Mouse (Mus musculus) stomach, embryonic 14.5 days (tissue): ENCODE data around the gene Pih1d1. TPM values are rescaled to one million over a fixed set of nuclear protein-coding genes. Genes with fewer than 3 reads are reported as not detected.

Experiments used
- ATAC-seq: fragments of 200-750 bp; cut with Nextera tagmentation; 2 replicates; pipeline ENCODE4 v1.8.0; 2017; ENCODE audit warnings: low read depth, moderate TSS enrichment; ENCODE audit not compliant: insufficient number of reproducible peaks, insufficient read depth, low FRiP score
- H3K27ac ChIP-seq: fragments of 300-500 bp; sonication (generic); 2 replicates; pipeline ENCODE4 v1.5.1; 2014; ENCODE audit warnings: mild to moderate bottlenecking, low read length, moderate library complexity, mixed read lengths
- H3K27me3 ChIP-seq: fragments of 300-500 bp; sonication (generic); 2 replicates; pipeline ENCODE4 v1.6.1; 2014; ENCODE audit warnings: low read length, control low read depth, mixed read lengths; ENCODE audit not compliant: control insufficient read depth, insufficient read depth
- H3K36me3 ChIP-seq: fragments of 300-500 bp; sonication (generic); 2 replicates; pipeline ENCODE4 v1.6.1; 2014; ENCODE audit warnings: mild to moderate bottlenecking, control low read depth, low read length, moderate library complexity, mixed read lengths; ENCODE audit not compliant: control insufficient read depth, insufficient read depth
- H3K4me1 ChIP-seq: fragments of 300-500 bp; sonication (generic); 2 replicates; pipeline ENCODE4 v1.6.1; 2014; ENCODE audit warnings: low read length, control low read depth, mixed read lengths; ENCODE audit not compliant: control insufficient read depth, insufficient read depth
- H3K4me2 ChIP-seq: fragments of 300-500 bp; sonication (generic); replicated peaks from 2 replicates; pipeline ENCODE4 v1.6.1; 2014; ENCODE audit warnings: low read depth, low read length, control low read depth
- H3K4me3 ChIP-seq: fragments of 300-500 bp; sonication (generic); 2 replicates; pipeline ENCODE4 v1.5.1; 2014; ENCODE audit warnings: low read depth, low read length, control low read depth
- H3K9ac ChIP-seq: fragments of 300-500 bp; sonication (generic); replicated peaks from 2 replicates; pipeline ENCODE4 v1.6.1; 2014; ENCODE audit warnings: low read depth, mild to moderate bottlenecking, control low read depth, low read length, moderate library complexity, mixed read lengths
- H3K9me3 ChIP-seq: fragments of 300-500 bp; sonication (generic); 2 replicates; pipeline ENCODE4 v1.6.1; 2016; ENCODE audit warnings: low read depth, low read length, control low read depth; ENCODE audit not compliant: control insufficient read depth
- WGBS: fragments of 180-500 bp; shearing (Covaris S2); extraction: QIAGEN DNeasy Blood & Tissue Kit; methylation state at CpG from one replicate; pipeline ENCODE4 v1.1.7; 2014; 5-methylcytosine and 5-hydroxymethylcytosine counted together
- polyA plus RNA-seq: library from polyadenylated mRNA; unstranded; fragments of >200 nt; fragmentation: Nextera tagmentation; extraction: Ambion mirVana; gene quantifications from 2 replicates; pipeline ENCODE4 v1.2.1, GENCODE M21; 2014

Pih1d1 gene
- polyA plus RNA-seq, 1 experiment from 2014 or later: 114 TPM

GRCm38 (mm10) chr7:45155590-45155989 lies 1.5 kb downstream of the Pih1d1 start:
- Histone ChIP-seq H3K27me3 (no peaks in the 10 kb centered on the region), H3K4me3 (no peak overlapping the region), H3K4me2 (no peak overlapping the region), H3K4me1 (peaks cover 23% of the 10 kb centered on the region; the same call in 1 of the 2 replicates), H3K9me3 (no peaks in the 10 kb centered on the region), H3K9ac (no peak overlapping the region), H3K27ac (no peak overlapping the region), H3K36me3 (peaks cover 18% of the 10 kb centered on the region)
- WGBS: 83% methylated on average over 9 of the region's 9 CpGs
- ATAC-seq: no peak

- H3K27ac ChIP-seq: no peak overlapping the region
- ATAC-seq: no peak
- no peak overlapping the region for H3K4me3 ChIP-seq
- H3K27me3 ChIP-seq: no peaks in the 10 kb centered on the region
- H3K4me1 ChIP-seq: peaks cover 17% of the 10 kb centered on the region; the same call in 1 of the 2 replicates
- H3K9ac ChIP-seq: no peak overlapping the region
- no peaks in the 10 kb centered on the region for H3K9me3 ChIP-seq
- peaks cover 18% of the 10 kb centered on the region for H3K36me3 ChIP-seq
- H3K4me2 ChIP-seq: no peak overlapping the region
- WGBS: 95% methylated on average over 15 of the region's 15 CpGs
Observed at GRCm38 (mm10) chr7:45156206-45156605, 2.1 kb downstream of the Pih1d1 start.

GRCm38 (mm10) chr7:45157459-45157858 lies 3.4 kb downstream of the Pih1d1 start:
- no peak overlapping the region for H3K27ac ChIP-seq
- H3K4me3 ChIP-seq: no peak overlapping the region
- H3K4me2 ChIP-seq: no peak overlapping the region
- H3K27me3 ChIP-seq: peaks cover under 1% of the 10 kb centered on the region; the same call in 1 of the 2 replicates
- peaks cover 7% of the 10 kb centered on the region; the same call in 1 of the 2 replicates for H3K4me1 ChIP-seq
- no peaks in the 10 kb centered on the region for H3K9me3 ChIP-seq
- H3K9ac ChIP-seq: no peak overlapping the region
- ATAC-seq: no peak
- H3K36me3 ChIP-seq: peaks cover 18% of the 10 kb centered on the region
- 87% methylated on average over 14 of the region's 14 CpGs for WGBS

- Histone ChIP-seq H3K27ac (no peak overlapping the region), H3K36me3 (peaks cover 18% of the 10 kb centered on the region), H3K9me3 (no peaks in the 10 kb centered on the region), H3K4me2 (no peak overlapping the region), H3K27me3 (peaks cover 9% of the 10 kb centered on the region), H3K4me1 (peaks cover 8% of the 10 kb centered on the region; the same call in 1 of the 2 replicates), H3K4me3 (no peak overlapping the region), H3K9ac (no peak overlapping the region)
- no peak for ATAC-seq
- whole genome bisulfite sequencing: 90% methylated on average over 6 of the region's 6 CpGs
Observed at GRCm38 (mm10) chr7:45158991-45159390, 4.9 kb downstream of the Pih1d1 start.

- H3K27ac ChIP-seq: no peak overlapping the region
- H3K9me3 ChIP-seq: no peaks in the 10 kb centered on the region
- no peak overlapping the region for H3K4me2 ChIP-seq
- H3K4me3 ChIP-seq: no peak overlapping the region
- peaks cover 18% of the 10 kb centered on the region for H3K36me3 ChIP-seq
- H3K9ac ChIP-seq: no peak overlapping the region
- WGBS: 88% methylated on average over 6 of the region's 6 CpGs
- H3K27me3 ChIP-seq: peaks cover 22% of the 10 kb centered on the region
- no peak for ATAC-seq
- H3K4me1 ChIP-seq: peaks cover 4% of the 10 kb centered on the region; the same call in 1 of the 2 replicates
Observed at GRCm38 (mm10) chr7:45160316-45160800, 6.3 kb downstream of the Pih1d1 start.

GRCm38 (mm10) chr7:45160866-45161265 lies 6.8 kb downstream of the Pih1d1 start:
- peaks cover 18% of the 10 kb centered on the region for H3K36me3 ChIP-seq
- no peak overlapping the region for H3K27ac ChIP-seq
- no peak overlapping the region for H3K4me2 ChIP-seq
- H3K27me3 ChIP-seq: peaks cover 27% of the 10 kb centered on the region
- no peak overlapping the region for H3K4me3 ChIP-seq
- H3K9me3 ChIP-seq: no peaks in the 10 kb centered on the region
- ATAC-seq: no peak
- no peak overlapping the region for H3K9ac ChIP-seq
- 84% methylated on average over 3 of the region's 3 CpGs for WGBS
- peaks cover 4% of the 10 kb centered on the region; the same call in 1 of the 2 replicates for H3K4me1 ChIP-seq

- H3K27ac ChIP-seq: no peak overlapping the region; the same call in 1 of the 2 replicates
- 3% methylated on average over 35 of the region's 35 CpGs for WGBS
Observed at GRCm38 (mm10) chr7:45161612-45162473, 7.7 kb downstream of the Pih1d1 start.

GRCm38 (mm10) chr7:45162551-45162950 lies 8.4 kb downstream of the Pih1d1 start:
- peak overlapping the region; percentile 34 for H3K4me3 ChIP-seq
- no peak overlapping the region for H3K27ac ChIP-seq
- H3K4me2 ChIP-seq: peak overlapping the region; percentile 70
- H3K4me1 ChIP-seq: peaks cover 4% of the 10 kb centered on the region; the same call in 1 of the 2 replicates
- no peak overlapping the region for H3K9ac ChIP-seq
- no peaks in the 10 kb centered on the region for H3K9me3 ChIP-seq
- H3K36me3 ChIP-seq: peaks cover 15% of the 10 kb centered on the region
- peaks cover 42% of the 10 kb centered on the region for H3K27me3 ChIP-seq
- no peak; the same call in 1 of the 2 replicates for ATAC-seq
- 30% methylated on average over 6 of the region's 6 CpGs for WGBS

More at GRCm38 (mm10) chr7:45161612-45162473, 7.7 kb downstream of the Pih1d1 start:
- H3K4me2 ChIP-seq: peak overlapping the region; percentile 70
- peak overlapping the region; percentile 34 for H3K4me3 ChIP-seq
- H3K4me1 ChIP-seq: peaks cover 4% of the 10 kb centered on the region; the same call in 1 of the 2 replicates
- peaks cover 15% of the 10 kb centered on the region for H3K36me3 ChIP-seq
- peak; percentile 86 for ATAC-seq
- no peaks in the 10 kb centered on the region for H3K9me3 ChIP-seq
- peaks cover 35% of the 10 kb centered on the region for H3K27me3 ChIP-seq
- H3K9ac ChIP-seq: no peak overlapping the region
